Mouse (Mus musculus) stomach, postnatal 0 days (tissue): ENCODE measurements around the gene Tent5b.

Experiments
- CTCF ChIP-seq: IDR thresholded peaks from 2 replicates; pipeline ENCODE4 v1.5.1; 2016; ENCODE audit warnings: antibody characterized with exemption, low read depth, mild to moderate bottlenecking, moderate library complexity
- EP300 ChIP-seq: optimal IDR thresholded peaks from 2 replicates; pipeline ENCODE3; 2016; ENCODE audit warnings: antibody characterized with exemption

GRCm38 (mm10) chr4:133468080-133468479, 11.9 kb upstream of the Tent5b start:
- no peak for TF ChIP-seq CTCF
- TF ChIP-seq EP300 = no peak
